8 mouse cellular contexts compared by ENCODE assay signal in the genomic region with DNA sequence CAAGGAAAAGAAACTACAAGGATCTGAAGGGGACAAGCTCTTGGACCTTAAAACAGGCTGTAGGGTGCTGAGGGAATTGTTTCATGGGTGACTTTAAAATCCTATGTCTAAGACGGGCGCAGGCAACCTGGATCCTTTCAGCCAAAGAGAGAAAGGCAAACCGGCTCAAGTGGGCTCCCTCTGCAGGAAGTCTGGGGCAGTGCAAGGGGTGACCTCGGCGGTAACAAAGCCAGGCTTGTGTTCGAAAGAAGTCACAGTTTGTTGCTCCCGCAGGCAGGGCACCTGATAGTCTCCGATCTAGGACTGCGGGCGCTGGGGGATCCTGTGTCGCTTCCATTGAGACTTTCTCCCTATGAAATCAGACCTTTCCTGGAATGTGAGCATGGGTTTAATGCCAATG. TPM values are rescaled to one million over a fixed set of nuclear protein-coding genes. Genes with fewer than 3 reads are reported as not detected.
DNase-seq lines count a peak whose midpoint lies in the region; ATAC-seq lines count a peak whose summit lies in the region.

No protein-coding gene starts in this region.

- H3K4me2 ChIP-seq in liver, embryonic 12.5 days: no peak overlapping the region
- H3K4me2 ChIP-seq in intestine, embryonic 16.5 days (ENCODE audit: low read depth, low read length): 0 out of 2 replicates have a peak overlapping the region, but pooled peaks have one; percentile 30
- no peak overlapping the region for H3K4me2 ChIP-seq in midbrain, embryonic 13.5 days (replicated peaks)

- DNase-seq in liver: peak; percentile 63
- peak; percentile 69 for DNase-seq in gastrocnemius, adult 18-20 months (ENCODE audit: low spot score)
- peak; percentile 68 to 84 for DNase-seq in left cerebral cortex, postnatal 14 days (ENCODE audit: low spot score in 2 of 2)
- peak; percentile 11 for DNase-seq in spleen, adult 12 weeks (ENCODE audit: low spot score)

- intact Hi-C loops in left cerebral cortex, postnatal 14 days (cut with DNase I): loop anchor here (2.0 to 10.0 kb wide), 2 partner anchors 35 to 341 kb away; no protein-coding TSS in a partner anchor

- no peak for ATAC-seq in liver, embryonic 12.5 days
- peak; percentile 86 for ATAC-seq in common myeloid progenitor, adult 5-6 weeks (replicated peaks; ENCODE audit: low read depth, poor library complexity, severe bottlenecking)
- no peak for ATAC-seq in intestine, embryonic 16.5 days
- 0 out of 2 replicates have a peak, but pooled peaks have one; percentile 15 for ATAC-seq in midbrain, embryonic 13.5 days

- no peak overlapping the region for H3K9ac ChIP-seq in liver, embryonic 12.5 days
- H3K9ac ChIP-seq in intestine, embryonic 16.5 days (ENCODE audit: low read depth, low read length): no peak overlapping the region
- no peak overlapping the region for H3K9ac ChIP-seq in midbrain, embryonic 13.5 days (replicated peaks)

- H3K27me3 ChIP-seq in liver, embryonic 12.5 days (replicated peaks): peaks cover 35% of the 10 kb centered on the region
- H3K27me3 ChIP-seq in intestine, embryonic 16.5 days (replicated peaks; ENCODE audit: control insufficient read depth, insufficient read depth, low read length): no peaks in the 10 kb centered on the region
- H3K27me3 ChIP-seq in midbrain, embryonic 13.5 days: no peaks in the 10 kb centered on the region

- peaks cover 15% of the 10 kb centered on the region for H3K4me1 ChIP-seq in liver, embryonic 12.5 days
- H3K4me1 ChIP-seq in intestine, embryonic 16.5 days (ENCODE audit: control insufficient read depth, insufficient read depth, low read length): no peaks in the 10 kb centered on the region
- peaks cover 17% of the 10 kb centered on the region for H3K4me1 ChIP-seq in midbrain, embryonic 13.5 days (replicated peaks)

- H3K4me3 ChIP-seq in liver, embryonic 12.5 days: no peak overlapping the region
- H3K4me3 ChIP-seq in intestine, embryonic 16.5 days (ENCODE audit: low read length): no peak overlapping the region
- H3K4me3 ChIP-seq in midbrain, embryonic 13.5 days (replicated peaks): no peak overlapping the region

- H3K36me3 ChIP-seq in liver, embryonic 12.5 days: no peaks in the 10 kb centered on the region
- H3K36me3 ChIP-seq in intestine, embryonic 16.5 days (ENCODE audit: control insufficient read depth, insufficient read depth, low read length): no peaks in the 10 kb centered on the region
- H3K36me3 ChIP-seq in midbrain, embryonic 13.5 days: no peaks in the 10 kb centered on the region

- no peaks in the 10 kb centered on the region for H3K9me3 ChIP-seq in liver, embryonic 12.5 days (replicated peaks)
- no peaks in the 10 kb centered on the region for H3K9me3 ChIP-seq in intestine, embryonic 16.5 days (ENCODE audit: control insufficient read depth, low read length)
- no peaks in the 10 kb centered on the region for H3K9me3 ChIP-seq in midbrain, embryonic 13.5 days

- WGBS in liver, embryonic 12.5 days (ENCODE audit: insufficient replicate concordance): 10% methylated on average over 11 of the region's 11 CpGs
- WGBS in intestine, embryonic 16.5 days: 12% methylated on average over 11 of the region's 11 CpGs
- WGBS in midbrain, embryonic 13.5 days: 7% methylated on average over 11 of the region's 11 CpGs

- no peak overlapping the region for H3K27ac ChIP-seq in liver, embryonic 12.5 days
- H3K27ac ChIP-seq in intestine, embryonic 16.5 days (ENCODE audit: low read length): no peak overlapping the region
- H3K27ac ChIP-seq in midbrain, embryonic 13.5 days: no peak overlapping the region

RNA-seq across cellular contexts. Expression of a gene that starts 33.8 kb away (rescaled TPM):
- 12.4 and 14.7 TPM in 2 replicates for polyA plus RNA-seq in liver, embryonic 12.5 days (2016; fragmentation: Nextera tagmentation; extraction: Ambion mirVana)
- 24.4 and 26.0 TPM in 2 replicates for total RNA-seq in common myeloid progenitor, adult 5-6 weeks (2017)
- total RNA-seq in gastrocnemius, adult 18-20 months (2021): 100 to 1,000 TPM; 177 to 207 TPM
- polyA plus RNA-seq in intestine, embryonic 16.5 days (2015; fragmentation: Nextera tagmentation; extraction: Ambion mirVana): 5.2 and 6.1 TPM in 2 replicates
- total RNA-seq in left cerebral cortex, postnatal 14 days (2021): 100 to 1,000 TPM; 135 to 144 TPM
- 52.0 and 59.0 TPM in 2 replicates for polyA plus RNA-seq in midbrain, embryonic 13.5 days (2015; fragmentation: Nextera tagmentation; extraction: Ambion mirVana)

RNA-seq across cellular contexts. Expression of a gene that starts 36.2 kb away (rescaled TPM):
- 0.60 and 0.75 TPM in 2 replicates for polyA plus RNA-seq in liver, embryonic 12.5 days (2016; fragmentation: Nextera tagmentation; extraction: Ambion mirVana)
- total RNA-seq in common myeloid progenitor, adult 5-6 weeks (2017): not detected in 2 replicates
- total RNA-seq in gastrocnemius, adult 18-20 months (2021): 1 to 10 TPM; 5.4 TPM
- 4.0 and 4.1 TPM in 2 replicates for polyA plus RNA-seq in intestine, embryonic 16.5 days (2015; fragmentation: Nextera tagmentation; extraction: Ambion mirVana)
- 10 to 100 TPM; 62.7 to 87.2 TPM for total RNA-seq in left cerebral cortex, postnatal 14 days (2021)
- polyA plus RNA-seq in midbrain, embryonic 13.5 days (2015; fragmentation: Nextera tagmentation; extraction: Ambion mirVana): 50.0 and 56.8 TPM in 2 replicates

Comparison
In these comparisons a context has a peak if more than half of its experiments do, and no peak if none do; other contexts are left out.
1. DNase-seq: peak in every context shown above with its lines; median percentile 76 in left cerebral cortex, postnatal 14 days; 69 in gastrocnemius, adult 18-20 months; 63 in liver; 11 in spleen, adult 12 weeks.
2. ATAC-seq: peak in common myeloid progenitor, adult 5-6 weeks (single experiment) and midbrain, embryonic 13.5 days (single experiment); none in liver, embryonic 12.5 days (single experiment) and intestine, embryonic 16.5 days (single experiment).
3. RNA of a gene that starts 36.2 kb away (total RNA-seq): 62.7 to 87.2 TPM in left cerebral cortex, postnatal 14 days; 5.4 TPM in gastrocnemius, adult 18-20 months and not detected in common myeloid progenitor, adult 5-6 weeks; every median in the first group is over 4 times any median in the second.